Mouse (Mus musculus) midbrain, embryonic 14.5 days (tissue): ENCODE results near the gene Epsti1. TPM values are rescaled to one million over a fixed set of nuclear protein-coding genes. Genes with fewer than 3 reads are reported as not detected.

Source experiments
- ATAC-seq: fragments of 200-750 bp; cut with Nextera tagmentation; 2 replicates; pipeline ENCODE4 v1.8.0; 2017; ENCODE audit warnings: moderate number of reproducible peaks, moderate library complexity; ENCODE audit not compliant: low FRiP score, low TSS enrichment
- DNase-seq: peaks from one replicate; pipeline ENCODE4 v3.0.0-alpha.2; 2015
- H3K27ac ChIP-seq: fragments of 300-500 bp; sonication (generic); replicated peaks from 2 replicates; pipeline ENCODE4 v1.5.1; 2014; ENCODE audit warnings: mild to moderate bottlenecking, low read depth, low read length, moderate library complexity
- H3K27me3 ChIP-seq: fragments of 300-500 bp; sonication (generic); 2 replicates; pipeline ENCODE4 v1.6.1; 2014; ENCODE audit warnings: low read length, control low read depth, mixed read lengths; ENCODE audit not compliant: control insufficient read depth, insufficient read depth
- H3K36me3 ChIP-seq: fragments of 300-500 bp; sonication (generic); 2 replicates; pipeline ENCODE4 v1.6.1; 2014; ENCODE audit warnings: low read length, control low read depth; ENCODE audit not compliant: control insufficient read depth, insufficient read depth
- H3K4me1 ChIP-seq: fragments of 300-500 bp; sonication (generic); 2 replicates; pipeline ENCODE4 v1.6.1; 2014; ENCODE audit warnings: mild to moderate bottlenecking, antibody characterized with exemption, low read length, control low read depth; ENCODE audit not compliant: control insufficient read depth, insufficient read depth
- H3K4me2 ChIP-seq: fragments of 300-500 bp; sonication (generic); 2 replicates; pipeline ENCODE4 v1.6.1; 2014; ENCODE audit warnings: mild to moderate bottlenecking, low read length, moderate library complexity
- H3K4me3 ChIP-seq: fragments of 300-500 bp; sonication (generic); replicated peaks from 2 replicates; pipeline ENCODE4 v1.5.1; 2014; ENCODE audit warnings: low read depth, low read length
- H3K9ac ChIP-seq: fragments of 300-500 bp; sonication (generic); replicated peaks from 2 replicates; pipeline ENCODE4 v1.6.1; 2014; ENCODE audit warnings: mild to moderate bottlenecking, low read length, moderate library complexity
- H3K9me3 ChIP-seq: fragments of 300-500 bp; sonication (generic); 2 replicates; pipeline ENCODE4 v1.6.1; 2016; ENCODE audit warnings: low read length, control low read depth, mixed read lengths; ENCODE audit not compliant: control insufficient read depth
- WGBS: fragments of 180-500 bp; shearing (Covaris S2); extraction: QIAGEN DNeasy Blood & Tissue Kit; methylation state at CpG from one replicate; pipeline ENCODE4 v1.1.7; 2014; 5-methylcytosine and 5-hydroxymethylcytosine counted together
- polyA plus RNA-seq: library from polyadenylated mRNA; unstranded; fragments of >200 nt; fragmentation: Nextera tagmentation; extraction: Ambion mirVana; gene quantifications from 2 replicates; pipeline ENCODE4 v1.2.1, GENCODE M21; 2014

Epsti1 gene
- polyA plus RNA-seq = 1.5 TPM in 1 of 2 replicates, not detected in the other

DNA sequence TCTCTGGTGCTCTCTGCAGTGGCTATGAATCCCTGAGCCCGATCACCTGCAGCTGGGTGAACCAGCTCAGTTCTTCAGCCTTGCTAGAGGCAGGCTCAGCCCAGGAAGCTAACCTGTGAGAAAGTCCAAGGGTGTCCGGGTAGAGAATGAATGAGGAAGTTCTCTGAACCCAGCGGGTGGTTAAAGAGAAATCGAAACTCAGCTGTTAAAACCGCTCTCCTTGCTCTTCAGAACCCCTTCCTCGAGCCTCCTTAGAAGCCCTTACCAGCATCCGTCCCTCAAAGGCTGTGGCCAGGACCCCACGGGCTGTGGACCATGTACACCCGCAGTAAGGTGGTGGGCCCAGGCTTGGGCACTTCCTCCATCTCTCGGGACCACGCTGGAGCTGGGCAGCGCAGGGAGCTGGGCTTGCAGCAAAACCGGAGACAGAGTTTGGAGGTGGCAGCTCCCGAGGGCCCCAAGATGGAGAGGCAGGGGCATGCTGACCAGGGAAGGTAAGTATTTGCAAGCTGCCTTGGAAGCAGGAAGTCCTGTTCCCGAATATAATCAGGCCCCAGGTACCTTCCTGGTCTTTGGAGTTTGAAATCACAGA, at the start of gene Epsti1:
Gene Epsti1 (plus strand): TSS at position 69 of the 592 bp plus-strand sequence.
- 71% methylated on average over 15 of the region's 15 CpGs for WGBS
- no peak within 1 kb of the TSS for H3K9ac ChIP-seq
- H3K4me1 ChIP-seq = no peaks in the 10 kb centered on the region
- DNase-seq = no peak
- no peaks in the 10 kb centered on the region for H3K36me3 ChIP-seq
- no peaks in the 10 kb centered on the region for H3K9me3 ChIP-seq
- no peak within 1 kb of the TSS for H3K4me2 ChIP-seq
- no peaks in the 10 kb centered on the region for H3K27me3 ChIP-seq
- H3K27ac ChIP-seq = no peak within 1 kb of the TSS
- no peak within 1 kb of the TSS for H3K4me3 ChIP-seq
- no peak for ATAC-seq

DNA sequence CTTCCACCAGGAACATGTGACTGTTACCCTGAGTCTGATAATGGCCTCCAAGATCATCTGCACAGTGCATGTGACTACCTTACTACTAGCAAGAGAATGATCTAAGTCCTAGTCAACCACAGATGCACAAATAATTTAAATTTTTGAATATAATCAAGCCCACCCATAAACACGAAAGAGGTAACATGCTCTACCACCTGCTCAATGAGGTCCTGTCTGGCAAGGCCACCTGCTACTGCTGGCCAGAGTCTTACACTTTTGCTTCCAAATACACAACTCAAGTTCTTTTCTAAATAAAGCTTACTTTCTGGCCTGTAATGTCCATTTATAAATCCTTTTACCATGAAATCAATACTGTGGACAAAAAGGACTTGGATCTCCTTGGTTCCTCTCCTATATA, 44.1 kb upstream of the Epsti1 start:
- Histone ChIP-seq H3K36me3 (no peaks in the 10 kb centered on the region), H3K4me3 (no peak overlapping the region), H3K9me3 (no peaks in the 10 kb centered on the region), H3K9ac (no peak overlapping the region), H3K4me2 (no peak overlapping the region), H3K27me3 (no peaks in the 10 kb centered on the region), H3K4me1 (no peaks in the 10 kb centered on the region), H3K27ac (no peak overlapping the region)
- DNase-seq (no peak), ATAC-seq (no peak)
- 84% methylated on average over 1 of the region's 1 CpGs for WGBS

DNA sequence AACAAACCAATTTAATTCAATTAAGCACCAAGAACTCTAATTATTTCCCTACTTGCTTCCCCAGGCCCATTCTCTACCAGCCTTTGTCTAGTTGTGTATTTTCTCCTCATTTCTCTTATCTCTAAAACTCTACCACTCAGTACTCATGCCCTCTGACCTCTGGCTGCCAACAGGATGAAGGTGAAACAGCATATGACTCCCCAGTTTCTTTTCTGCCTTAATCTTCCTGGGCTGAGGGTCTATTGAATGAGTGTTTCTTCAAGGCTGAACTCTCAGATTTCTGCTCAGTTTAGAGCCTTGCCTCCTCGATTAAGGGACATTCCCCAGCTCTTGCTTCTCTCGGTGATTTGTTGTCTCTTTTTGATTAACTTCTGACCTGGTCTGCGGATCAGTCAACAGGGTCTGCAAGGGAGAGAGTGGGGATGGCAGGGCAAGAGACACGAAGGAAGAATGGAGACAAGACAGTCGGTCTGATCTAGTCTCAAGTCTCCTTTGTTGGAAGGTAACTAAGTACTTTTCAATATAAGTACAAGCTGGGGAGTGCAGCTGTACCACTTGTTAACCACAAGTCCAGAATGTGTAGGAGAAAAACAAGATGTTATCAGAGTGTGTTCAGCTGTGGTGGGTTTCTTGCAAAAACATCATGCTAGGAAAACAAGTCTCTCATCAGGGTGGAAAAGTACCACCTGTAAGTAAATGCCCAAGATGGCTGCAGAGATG, 43.0 kb upstream of the Epsti1 start:
- no peak overlapping the region for H3K27ac ChIP-seq
- no peaks in the 10 kb centered on the region for H3K4me1 ChIP-seq
- H3K36me3 ChIP-seq = no peaks in the 10 kb centered on the region
- no peak for DNase-seq
- no peak for ATAC-seq
- H3K4me3 ChIP-seq = no peak overlapping the region
- H3K27me3 ChIP-seq = no peaks in the 10 kb centered on the region
- WGBS = 65% methylated on average over 5 of the region's 5 CpGs
- no peak overlapping the region for H3K9ac ChIP-seq
- no peaks in the 10 kb centered on the region for H3K9me3 ChIP-seq
- H3K4me2 ChIP-seq = no peak overlapping the region

DNA sequence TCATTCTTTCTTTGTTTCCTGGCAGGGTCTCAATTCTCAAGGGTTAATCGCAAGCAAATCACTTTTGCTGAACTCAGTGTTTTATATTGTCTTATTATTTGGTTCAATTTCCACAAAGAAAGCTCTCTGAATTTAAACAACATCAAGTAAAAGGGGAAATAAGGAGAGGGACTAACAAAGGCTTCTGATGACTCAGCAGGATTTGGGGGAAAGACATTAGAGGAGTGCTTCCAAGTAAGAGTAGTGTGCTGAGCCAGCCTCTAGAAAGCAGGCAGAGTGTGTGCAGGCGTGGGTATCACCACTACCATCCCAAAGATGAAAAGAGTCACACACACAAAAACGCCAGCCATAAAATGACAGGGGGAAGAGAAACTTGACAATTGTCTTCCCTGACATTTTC, 40.0 kb upstream of the Epsti1 start:
- DNase-seq = no peak

DNA sequence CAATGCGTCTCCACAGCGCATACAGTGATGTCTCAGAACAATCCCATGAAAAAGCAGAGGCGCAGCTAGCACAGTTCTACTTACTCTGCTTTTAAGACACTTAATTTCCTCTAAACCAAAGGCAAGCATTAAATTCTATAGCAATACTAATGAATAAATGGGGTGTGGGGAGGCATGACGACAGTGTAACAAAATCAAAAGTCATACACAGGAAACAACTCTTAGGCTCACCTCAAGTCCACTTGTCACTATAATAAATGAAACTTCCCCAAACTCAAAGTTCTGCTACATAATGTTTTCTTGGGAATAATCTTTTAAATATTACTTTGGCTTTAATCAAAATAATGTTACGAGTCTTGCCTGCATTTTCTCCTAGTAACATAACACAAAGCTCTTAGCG, 39.5 kb upstream of the Epsti1 start:
- H3K27ac ChIP-seq = no peak overlapping the region
- WGBS = 94% methylated on average over 6 of the region's 6 CpGs

More for the DNA sequence above, 40.0 kb upstream of the Epsti1 start:
- 77% methylated on average over 3 of the region's 3 CpGs for WGBS
- no peaks in the 10 kb centered on the region for H3K27me3 ChIP-seq
- no peaks in the 10 kb centered on the region for H3K9me3 ChIP-seq
- no peaks in the 10 kb centered on the region for H3K36me3 ChIP-seq
- no peak overlapping the region for H3K9ac ChIP-seq
- H3K4me2 ChIP-seq = no peak overlapping the region
- no peak overlapping the region for H3K27ac ChIP-seq
- H3K4me3 ChIP-seq = no peak overlapping the region
- no peak for ATAC-seq
- no peaks in the 10 kb centered on the region for H3K4me1 ChIP-seq

DNA sequence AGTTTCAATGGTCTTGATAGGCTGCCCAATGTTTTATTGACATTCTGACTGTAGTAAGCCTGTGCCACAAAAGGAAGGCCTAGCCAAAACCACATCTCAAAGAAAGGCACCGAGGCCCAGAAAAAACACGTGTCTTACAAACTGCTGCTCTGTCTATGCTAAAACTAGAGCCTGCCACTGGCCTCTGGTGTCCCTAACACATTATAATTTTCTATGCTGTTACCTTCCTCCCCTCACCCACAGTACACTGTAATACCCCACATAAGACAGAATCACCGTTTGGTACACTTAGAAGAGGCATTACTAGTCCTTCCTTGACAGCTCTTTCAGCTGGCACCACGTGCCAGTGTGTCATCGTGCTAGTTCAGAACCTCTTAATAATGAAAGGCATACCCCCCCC, 36.4 kb upstream of the Epsti1 start:
- no peaks in the 10 kb centered on the region for H3K9me3 ChIP-seq
- no peaks in the 10 kb centered on the region for H3K36me3 ChIP-seq
- no peak overlapping the region for H3K9ac ChIP-seq
- ATAC-seq (no peak), DNase-seq (no peak)
- 89% methylated on average over 5 of the region's 5 CpGs for WGBS
- H3K27ac ChIP-seq = no peak overlapping the region
- H3K4me1 ChIP-seq = no peaks in the 10 kb centered on the region
- H3K27me3 ChIP-seq = no peaks in the 10 kb centered on the region
- H3K4me3 ChIP-seq = no peak overlapping the region
- no peak overlapping the region for H3K4me2 ChIP-seq

More for the DNA sequence above, 39.5 kb upstream of the Epsti1 start:
- H3K27me3 ChIP-seq = no peaks in the 10 kb centered on the region
- H3K4me2 ChIP-seq = no peak overlapping the region
- H3K9ac ChIP-seq = no peak overlapping the region
- DNase-seq = no peak
- H3K9me3 ChIP-seq = no peaks in the 10 kb centered on the region
- ATAC-seq = no peak
- H3K4me1 ChIP-seq = no peaks in the 10 kb centered on the region
- no peaks in the 10 kb centered on the region for H3K36me3 ChIP-seq
- no peak overlapping the region for H3K4me3 ChIP-seq

DNA sequence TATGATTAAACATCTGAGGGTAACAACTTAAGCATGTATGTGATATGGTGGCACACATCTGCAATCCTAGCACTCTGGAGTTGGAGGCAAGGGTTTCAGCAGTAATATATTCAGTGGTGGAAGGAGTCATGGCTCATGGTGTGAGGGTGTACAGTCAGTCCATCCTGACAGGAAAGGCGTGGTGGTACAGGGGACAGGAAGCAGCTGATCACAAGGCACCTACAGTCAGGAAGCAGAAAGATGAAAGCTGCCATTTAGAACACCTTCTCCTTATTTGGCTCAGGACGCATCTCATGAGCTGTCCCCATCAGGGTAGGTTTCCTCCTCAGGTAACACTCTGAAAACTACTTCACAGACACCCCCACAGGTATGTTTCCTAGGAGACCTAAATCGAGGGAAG, 33.1 kb upstream of the Epsti1 start:
- no peak overlapping the region for H3K9ac ChIP-seq
- DNase-seq (no peak), ATAC-seq (no peak)
- H3K4me3 ChIP-seq = no peak overlapping the region
- no peaks in the 10 kb centered on the region for H3K27me3 ChIP-seq
- WGBS = 88% methylated on average over 3 of the region's 3 CpGs
- no peaks in the 10 kb centered on the region for H3K9me3 ChIP-seq
- no peak overlapping the region for H3K4me2 ChIP-seq
- no peak overlapping the region for H3K27ac ChIP-seq
- H3K4me1 ChIP-seq = 0 out of 2 replicates have a peak, but pooled peaks cover 5% of the 10 kb centered on the region
- H3K36me3 ChIP-seq = no peaks in the 10 kb centered on the region

DNA sequence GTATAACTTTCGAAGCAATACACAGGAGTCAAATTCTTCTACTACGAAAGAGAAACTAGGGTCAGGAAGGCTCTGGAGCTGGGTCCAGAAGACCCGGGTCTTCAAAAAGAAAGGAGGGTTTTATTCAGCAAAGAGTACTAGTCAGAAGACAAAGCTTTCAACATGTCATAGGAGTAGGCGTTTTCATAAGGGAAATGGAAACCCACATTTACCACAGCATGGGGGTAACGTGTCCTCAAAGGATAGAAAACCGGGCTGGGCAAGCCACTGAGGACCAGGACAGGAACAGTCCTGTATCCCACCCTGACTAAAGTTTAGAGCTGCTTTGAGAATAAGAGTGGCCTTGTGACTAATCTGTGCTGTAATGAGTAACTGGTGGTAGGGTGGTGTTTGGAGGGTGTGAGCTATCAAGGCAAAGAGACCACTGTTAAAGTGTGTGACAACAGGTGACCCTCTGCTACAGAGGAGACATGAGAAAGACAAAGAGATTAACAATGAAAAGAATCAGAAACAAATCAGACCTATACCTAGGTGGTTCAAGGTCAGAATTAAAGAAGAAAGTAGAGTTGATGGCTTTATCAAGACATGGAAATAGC, 32.6 kb upstream of the Epsti1 start:
- Histone ChIP-seq H3K27me3 (no peaks in the 10 kb centered on the region), H3K27ac (no peak overlapping the region), H3K36me3 (no peaks in the 10 kb centered on the region), H3K9ac (no peak overlapping the region), H3K4me1 (0 out of 2 replicates have a peak, but pooled peaks cover 5% of the 10 kb centered on the region), H3K4me3 (no peak overlapping the region), H3K4me2 (no peak overlapping the region), H3K9me3 (no peaks in the 10 kb centered on the region)
- DNase-seq (no peak), ATAC-seq (no peak)
- WGBS = 94% methylated on average over 6 of the region's 6 CpGs
